Mouse (Mus musculus): ENCODE data around the gene Ptov1.

The Ptov1 gene

DNA sequence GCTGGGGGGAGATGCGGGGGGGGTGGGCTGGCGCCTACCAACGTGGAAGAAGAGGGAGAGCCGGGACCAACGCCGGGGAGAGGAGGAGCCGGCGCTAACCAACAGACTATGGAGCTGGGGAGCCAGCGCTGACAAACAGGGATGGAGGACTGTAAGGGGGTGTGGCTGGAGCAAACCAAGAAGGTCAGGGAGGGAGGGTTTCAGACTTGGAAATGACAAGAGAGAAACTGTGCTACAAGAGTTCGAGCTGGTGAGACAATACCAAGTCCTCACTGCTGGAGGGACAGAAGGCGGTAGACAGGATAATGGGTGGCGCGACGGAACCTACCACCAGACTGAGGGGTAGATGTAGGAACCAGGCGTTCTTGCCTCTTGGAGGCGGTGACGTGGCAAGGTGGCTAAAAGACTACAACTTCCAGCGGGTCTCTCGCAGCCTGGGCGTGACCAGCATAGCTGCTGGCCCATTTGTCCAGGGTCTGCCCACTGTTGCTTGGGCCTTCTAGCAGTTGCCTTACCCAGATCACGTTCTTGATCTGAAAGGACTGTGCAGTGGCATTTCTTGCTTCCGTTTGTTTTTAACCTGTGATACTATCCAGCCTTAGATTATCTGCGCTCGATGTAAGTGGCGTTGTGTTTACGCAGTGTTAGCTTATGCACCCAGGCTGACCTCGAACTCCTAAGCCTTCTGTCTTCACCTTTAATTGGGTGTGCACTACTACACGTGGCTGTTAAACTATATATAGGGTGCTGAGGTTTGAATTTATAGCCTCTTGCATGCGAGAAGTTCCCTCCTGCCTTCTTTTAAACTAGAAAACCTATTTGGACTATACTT lies at the start of gene Ptov1:
Gene Ptov1 (minus strand): TSS at position 92 of the 832 bp plus-strand sequence.
- DNase-seq (ENCODE audit: low spot score) = peak; percentile 95

DNA sequence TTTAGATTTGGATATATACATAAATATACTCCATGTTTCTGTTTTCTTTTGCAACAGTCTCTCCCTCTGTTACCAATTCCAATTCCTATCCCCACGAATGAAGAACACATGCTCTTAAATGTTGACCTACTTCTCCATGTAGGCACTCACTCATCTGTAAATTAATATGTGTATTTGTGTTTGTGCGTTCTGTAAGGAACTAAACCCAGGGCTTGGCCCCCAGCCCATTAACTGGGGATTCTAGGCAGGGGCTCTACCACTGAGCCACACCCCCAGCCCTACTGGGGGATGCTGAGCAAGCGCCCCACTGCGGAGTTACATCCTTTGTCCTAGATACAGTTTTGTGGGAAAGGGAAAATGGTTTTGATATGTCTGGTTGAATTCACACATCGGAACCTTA lies 49.5 kb upstream of the Ptov1 start:
- no peak for DNase-seq (ENCODE audit: low spot score)

DNA sequence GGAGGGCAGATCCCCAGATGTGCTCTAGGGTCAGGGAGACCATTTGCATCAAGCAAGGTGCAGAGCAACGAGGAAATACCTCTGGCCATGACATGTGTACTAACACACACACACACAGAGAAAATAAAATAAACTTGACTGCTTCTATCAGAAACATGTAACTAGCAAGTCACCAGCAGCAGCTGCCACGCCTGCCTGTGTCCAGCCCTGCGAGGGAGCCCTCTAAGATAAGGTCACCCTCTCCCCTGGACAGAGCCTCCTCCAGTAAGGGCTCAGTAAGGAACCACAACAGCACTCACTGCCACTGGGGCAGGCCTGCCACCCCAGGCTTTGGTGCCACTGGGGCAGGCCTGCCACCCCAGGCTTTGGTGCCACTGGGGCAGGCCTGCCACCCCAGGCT lies 48.6 kb upstream of the Ptov1 start:
- peak; percentile 3 for DNase-seq (ENCODE audit: low spot score)

DNA sequence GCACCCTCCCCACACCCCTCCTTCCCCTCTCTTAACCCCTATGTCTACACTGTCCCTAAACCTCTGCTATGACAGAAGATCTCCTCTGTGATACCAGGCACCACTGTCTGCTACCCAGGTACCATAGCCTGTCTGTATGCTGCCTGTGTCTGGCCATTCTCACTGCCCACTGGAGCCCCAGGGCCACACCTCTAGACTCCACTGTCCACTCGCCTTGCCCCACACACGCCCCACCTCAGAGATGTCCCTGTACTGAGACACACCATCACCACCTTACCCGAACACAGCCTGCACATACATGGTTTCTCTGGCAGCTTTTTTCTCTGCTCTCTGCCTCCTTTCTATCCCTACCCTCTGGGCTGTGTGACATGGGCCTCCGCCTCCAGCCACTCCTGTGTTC lies 47.3 kb upstream of the Ptov1 start:
- no peak for DNase-seq (ENCODE audit: low spot score)

DNA sequence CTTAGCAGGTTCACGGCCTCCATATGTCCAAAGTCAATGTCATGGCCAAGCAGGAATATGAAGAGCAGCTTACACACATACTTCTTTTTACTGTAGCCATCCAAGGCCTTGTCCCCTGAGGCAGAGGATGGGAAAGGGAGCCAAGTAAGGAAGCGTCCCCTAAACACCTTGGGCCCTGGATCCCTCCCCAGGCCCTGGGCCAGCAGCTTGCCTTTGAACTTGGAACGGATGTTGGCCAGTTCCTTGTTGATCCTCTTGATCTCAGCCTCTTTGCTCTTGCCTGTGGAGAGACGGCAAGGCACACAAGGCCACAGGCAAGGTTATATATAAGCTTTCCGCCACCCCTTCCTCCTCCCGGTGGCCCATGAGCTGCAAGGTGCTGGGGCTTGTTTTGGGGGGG lies 46.6 kb upstream of the Ptov1 start:
- no peak for DNase-seq (ENCODE audit: low spot score)

DNA sequence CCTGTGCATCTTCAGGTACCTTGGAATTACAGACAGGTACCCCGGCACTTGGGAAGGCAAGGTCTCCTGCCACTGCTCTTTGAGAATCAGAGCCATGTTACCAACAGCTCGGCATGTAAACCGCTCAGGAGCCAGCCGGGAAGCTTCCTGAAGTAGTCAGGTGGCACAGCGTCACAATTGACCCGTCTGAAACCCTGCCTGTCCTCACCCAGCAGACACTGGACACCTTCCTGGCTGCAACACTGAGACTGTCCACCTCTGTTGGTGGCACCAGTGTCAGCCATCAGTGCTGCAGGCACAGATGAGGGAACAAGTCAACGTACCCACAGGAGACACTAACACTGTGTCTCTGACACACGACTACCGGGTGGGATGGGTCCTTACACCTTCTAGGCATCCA lies 45.7 kb upstream of the Ptov1 start:
- no peak for DNase-seq (ENCODE audit: low spot score)

DNA sequence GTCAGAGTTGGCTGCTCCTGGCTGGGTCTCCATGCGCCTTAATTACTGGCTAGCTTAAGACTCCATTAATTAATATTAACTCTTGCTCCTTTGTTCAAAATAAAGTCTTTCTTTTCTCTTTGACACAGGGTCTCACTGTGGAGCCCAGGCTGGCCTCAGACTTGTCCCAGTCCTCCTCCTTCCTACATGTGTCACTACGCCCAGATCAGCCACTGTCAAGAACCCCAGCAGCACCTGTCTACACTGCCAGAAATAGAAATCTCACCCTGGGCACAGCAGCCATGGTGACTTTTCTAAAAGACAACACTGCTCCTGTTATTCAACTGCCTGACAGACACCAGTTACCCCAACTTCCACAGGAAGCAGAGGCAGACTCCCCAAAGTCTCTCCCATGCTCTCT lies 44.8 kb upstream of the Ptov1 start:
- DNase-seq (ENCODE audit: low spot score) = no peak

DNA sequence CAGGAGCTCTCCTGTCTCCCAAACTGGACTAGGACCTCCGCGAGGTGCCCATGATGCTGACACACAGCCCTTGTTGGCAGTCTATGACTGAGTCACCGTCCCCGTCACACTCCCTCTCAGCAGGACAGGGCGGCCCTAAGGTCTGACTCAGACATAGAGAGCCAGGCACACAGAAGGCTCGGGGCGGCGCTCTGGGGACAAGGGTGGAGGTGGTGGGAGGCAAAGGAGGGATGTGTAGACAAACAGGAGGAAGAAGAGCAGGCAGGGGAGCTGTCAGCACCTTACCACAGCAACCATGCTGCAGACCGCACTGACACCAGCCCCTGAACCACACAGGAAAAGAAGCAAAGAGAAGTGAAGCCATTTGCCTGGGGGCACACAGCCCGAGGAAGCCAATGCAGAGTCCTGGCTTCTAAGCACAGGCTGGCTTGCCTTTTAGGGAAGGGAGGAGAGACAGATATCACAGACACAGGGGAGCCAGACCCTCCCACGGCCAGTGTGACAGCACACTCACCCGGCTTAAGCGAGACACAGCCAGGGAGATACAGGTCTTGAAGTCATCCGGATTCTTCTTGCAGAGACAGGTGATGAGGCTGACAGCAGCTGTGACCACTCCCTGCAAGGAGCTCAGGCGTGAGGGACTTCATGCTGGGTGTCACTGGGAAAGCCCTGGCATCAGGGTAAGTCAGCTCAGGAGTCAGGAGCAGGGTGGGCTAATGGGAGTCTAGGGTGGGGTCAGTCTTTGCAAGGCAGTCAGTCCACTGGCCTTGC lies 39.3 kb upstream of the Ptov1 start:
- no peak for DNase-seq (ENCODE audit: low spot score)

DNA sequence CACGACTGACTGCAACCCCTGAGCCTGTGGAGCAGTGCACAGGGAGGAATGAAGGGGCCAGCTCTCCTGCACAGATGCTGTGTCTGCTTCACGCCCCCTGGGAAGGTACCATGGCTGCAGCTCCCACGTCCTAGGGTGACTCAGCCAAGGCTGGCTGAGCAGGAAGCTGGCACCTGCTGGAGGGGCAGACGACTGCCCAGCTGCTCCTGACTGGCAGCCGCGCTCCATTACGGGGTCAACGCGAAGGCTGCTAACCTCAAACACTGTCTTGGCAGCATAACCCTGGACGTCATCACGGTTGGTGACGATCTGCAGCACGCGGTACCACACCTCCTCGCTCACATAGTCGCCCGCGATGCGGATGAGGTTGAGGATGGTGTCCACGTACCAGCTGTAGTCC lies 35.8 kb upstream of the Ptov1 start:
- no peak for DNase-seq (ENCODE audit: low spot score)

DNA sequence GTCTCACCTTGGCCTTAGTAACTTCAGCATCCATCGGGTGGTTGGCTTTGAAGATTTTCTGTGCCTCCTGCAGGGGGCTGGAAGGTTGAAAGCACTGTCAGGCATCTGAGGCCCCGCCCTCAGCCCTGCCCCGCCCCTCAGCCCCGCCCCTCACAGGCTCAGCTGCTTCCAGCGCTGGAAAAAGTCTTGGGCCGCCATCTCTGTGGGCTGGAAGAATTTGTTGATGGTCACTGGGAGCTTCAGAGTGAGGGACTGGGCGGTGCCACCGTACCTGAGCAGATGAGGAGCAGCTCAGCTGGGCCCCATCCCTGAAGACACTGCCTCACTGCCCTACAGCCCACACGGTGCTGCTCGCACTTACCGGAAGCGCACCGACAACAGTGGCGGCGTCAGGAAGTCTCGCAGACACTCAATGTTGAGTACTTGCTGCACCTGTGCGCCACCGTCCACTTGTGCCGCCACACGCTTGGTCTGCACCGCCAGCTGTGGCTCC lies 31.7 kb upstream of the Ptov1 start:
- peak; percentile 66 for DNase-seq (ENCODE audit: low spot score)

DNA sequence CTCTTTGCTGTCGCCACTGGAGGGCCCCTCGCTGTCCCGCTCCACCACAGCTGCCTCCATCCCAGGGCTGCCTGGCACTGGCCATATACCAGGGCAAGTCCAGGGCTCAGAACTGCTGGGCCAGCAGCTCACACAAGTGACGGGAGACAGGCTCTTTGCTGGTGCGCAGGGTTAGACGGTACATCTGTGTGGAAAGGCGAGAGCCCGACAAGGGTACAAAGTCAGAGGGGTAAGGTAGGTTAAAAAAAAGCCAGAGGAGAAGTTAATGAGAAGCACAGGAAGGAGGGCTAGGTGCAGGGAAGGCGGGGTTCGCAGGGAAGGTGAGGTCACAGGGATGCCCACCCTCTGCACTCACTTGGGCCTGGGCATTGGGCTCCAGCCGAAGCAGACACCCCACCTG lies 31.0 kb upstream of the Ptov1 start:
- no peak for DNase-seq (ENCODE audit: low spot score)

DNA sequence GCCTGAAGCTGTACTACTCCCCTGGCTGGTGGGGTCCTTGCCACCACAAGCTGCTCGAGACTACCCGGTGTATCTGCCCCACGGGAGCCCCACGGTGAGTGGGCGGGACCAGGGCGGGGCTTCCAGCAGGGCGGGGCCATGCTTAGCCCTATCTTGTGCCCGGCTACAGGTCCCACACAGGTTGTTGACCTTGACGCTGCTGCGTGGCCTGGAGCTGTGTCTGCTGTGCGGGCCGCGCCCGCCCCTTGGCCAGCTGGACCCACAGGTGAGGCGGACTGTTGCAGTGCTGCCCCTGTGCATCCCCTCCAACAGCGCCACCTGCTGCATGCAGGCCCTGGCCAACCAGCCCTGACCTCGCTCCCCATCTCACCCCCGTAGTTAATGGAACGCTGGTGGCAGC lies 29.0 kb upstream of the Ptov1 start:
- DNase-seq (ENCODE audit: low spot score) = peak; percentile 40

DNA sequence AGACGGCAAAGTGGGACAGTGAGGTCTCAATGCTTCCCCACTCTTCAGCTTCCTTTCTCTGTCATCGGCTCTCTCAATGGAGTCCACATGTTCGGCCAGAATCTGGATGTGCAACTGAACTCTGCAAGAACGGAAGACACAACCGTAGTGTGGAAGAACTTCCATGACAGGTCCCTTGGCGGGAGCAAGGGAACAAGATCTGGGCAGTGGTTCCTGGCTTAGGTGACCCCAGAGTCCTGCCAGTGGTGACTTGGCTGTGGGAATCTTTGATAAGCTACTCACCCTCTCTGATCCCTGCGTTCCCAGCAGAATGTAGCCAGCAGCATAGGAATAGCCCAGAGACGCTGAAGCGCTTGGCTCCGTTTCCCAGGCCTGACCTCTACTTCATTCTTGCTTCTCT lies 26.9 kb upstream of the Ptov1 start:
- DNase-seq (ENCODE audit: low spot score) = no peak

DNA sequence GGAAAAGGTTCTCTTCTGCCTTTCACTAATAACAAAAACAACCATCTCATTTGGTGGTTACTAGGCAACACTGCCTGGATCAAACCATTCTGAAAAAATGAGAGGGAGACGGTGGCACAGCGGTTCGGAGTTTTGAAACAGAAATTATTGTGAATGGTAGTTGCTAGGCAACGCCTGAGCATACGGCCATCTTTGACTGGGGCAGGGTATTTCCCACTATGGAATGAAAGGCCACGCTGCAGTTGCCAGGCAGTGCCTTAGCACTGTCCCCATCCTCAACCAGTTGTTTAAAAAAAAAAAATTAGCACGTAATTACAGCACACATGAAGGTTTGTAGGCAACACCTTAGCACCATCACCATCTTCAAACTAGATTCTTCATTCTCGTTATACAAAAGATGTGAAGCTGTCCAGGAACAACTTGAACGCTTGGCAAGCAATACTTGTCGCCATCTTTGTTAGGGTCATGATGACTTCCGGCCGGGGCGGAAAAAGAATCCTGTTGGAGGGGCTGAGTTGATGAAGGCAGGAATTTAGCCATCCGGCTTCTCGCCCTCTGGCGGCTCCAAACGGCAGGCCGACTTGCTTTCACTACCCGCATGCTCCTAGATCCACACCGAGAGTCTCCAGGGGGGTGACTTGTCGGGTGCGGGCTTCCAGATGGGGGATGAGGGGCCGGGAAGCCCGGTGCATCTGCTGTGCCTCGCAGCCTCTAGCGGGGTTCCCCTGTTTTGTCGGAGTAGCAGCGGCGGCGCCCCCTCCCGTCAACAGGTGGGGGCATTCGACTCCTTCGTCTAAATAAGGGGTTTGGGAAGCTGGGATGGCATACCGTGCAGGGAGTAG lies 26.2 kb upstream of the Ptov1 start, which contains the start of gene Fuz:
Gene Fuz (plus strand): TSS at position 487 of the 842 bp plus-strand sequence.
- DNase-seq (ENCODE audit: low spot score) = peak; percentile 93

DNA sequence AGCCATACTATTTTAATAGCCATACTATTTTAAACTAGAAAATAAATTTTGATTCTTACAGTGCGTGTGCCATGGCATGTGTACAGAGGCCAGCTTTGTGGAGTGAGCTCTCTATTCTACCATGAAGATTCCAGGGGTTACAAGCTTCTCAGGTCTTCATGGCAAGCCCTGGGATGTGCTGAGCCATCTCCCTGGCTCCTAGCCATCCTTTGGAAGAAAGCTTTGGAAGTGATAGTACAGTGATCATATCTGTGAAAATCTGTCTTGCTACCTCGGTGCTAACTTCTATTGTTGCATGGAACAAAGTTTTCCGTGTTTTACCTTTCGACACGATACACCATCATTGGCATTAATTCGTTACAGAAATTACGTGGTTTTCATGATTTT lies 25.6 kb upstream of the Ptov1 start:
- DNase-seq (ENCODE audit: low spot score) = no peak

DNA sequence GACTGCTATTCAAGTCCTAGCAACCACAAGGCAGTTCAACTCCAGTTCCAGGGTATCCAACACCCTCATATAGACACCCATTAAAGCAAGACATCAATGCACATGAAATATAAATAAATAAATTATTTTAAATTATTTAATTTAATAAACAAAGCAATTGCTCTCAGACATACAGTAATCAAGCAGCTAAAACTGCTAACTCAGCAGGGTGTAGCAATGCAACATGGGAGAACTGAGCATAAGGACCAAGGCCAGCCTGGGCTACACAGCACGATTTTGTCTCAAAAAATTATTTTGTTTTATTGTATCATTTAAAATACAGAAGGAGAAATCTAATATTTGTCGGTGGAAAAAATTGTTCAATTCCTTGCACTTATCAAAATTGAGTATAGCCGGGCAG lies 24.6 kb upstream of the Ptov1 start:
- DNase-seq (ENCODE audit: low spot score) = no peak

DNA sequence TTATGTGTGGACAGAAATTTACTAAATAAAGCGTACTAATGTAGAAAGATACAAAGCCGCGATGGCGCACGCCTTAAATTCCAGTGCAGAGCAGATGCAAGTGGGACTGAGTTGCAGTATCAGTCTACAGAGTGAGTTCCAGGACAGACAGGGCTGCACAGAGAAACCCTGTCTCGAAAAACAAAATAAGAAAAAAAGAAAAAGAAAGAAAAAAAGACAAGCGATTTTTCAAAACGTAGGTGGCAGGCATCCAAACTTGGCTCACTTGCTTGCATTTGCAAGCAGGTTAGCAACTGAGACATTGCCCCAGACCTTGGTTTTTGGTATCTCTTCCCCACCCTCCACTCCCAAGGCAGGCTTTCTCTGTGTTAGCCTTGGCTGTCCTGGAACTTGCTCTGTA lies 23.6 kb upstream of the Ptov1 start:
- DNase-seq (ENCODE audit: low spot score) = no peak

DNA sequence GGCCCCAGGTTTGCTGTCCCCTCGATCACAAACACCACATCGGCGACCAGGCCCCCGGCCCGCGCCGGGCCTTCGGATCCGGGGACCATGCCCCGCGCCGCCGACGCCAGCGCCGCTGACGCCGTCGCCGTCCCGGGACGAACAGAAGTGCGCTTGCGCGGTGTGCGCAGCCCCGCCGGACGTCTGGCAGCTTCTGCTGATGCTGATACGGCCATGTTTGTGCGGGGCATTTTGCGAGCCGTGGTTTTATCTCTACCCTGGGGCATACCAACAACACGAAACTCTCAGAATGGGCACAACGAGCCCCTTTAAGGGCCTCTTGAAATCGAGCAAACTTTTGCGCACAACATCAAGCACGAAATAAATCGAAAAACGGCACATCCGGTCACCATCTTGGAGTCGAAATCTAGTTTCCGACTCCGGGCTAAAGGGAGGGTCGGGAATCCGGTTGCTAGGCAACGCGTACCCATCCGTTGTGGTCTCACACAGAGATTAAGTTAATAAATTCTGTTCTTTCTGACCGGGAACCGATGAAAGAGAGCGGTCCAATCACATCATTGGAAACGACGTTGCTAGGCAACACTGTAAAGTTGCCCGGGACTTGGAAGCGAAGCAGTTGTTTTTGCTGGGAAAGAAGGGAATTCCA lies 22.8 kb upstream of the Ptov1 start, which contains the start of gene Med25:
Gene Med25 (minus strand): TSS at position 437 of the 646 bp plus-strand sequence.
- peak; percentile 98 for DNase-seq (ENCODE audit: low spot score)

DNA sequence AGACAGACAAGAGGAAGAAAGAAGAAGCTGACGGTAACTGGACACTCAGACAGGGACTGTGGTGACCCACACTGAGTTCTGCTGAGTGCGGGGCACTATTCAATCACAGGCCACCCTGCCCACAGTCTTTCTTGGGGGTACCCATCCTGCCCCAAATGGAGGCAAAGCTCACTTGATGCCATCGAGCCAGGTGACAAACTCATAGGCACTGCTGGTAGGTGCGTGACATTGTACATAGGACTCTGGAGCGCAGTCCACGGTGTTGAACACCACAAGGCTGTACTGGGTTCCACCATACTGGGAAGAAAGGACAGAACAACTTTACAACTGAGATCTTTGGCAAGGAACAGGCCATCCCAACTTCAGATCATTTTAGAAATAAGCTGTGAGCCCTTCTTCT lies 22.0 kb upstream of the Ptov1 start:
- DNase-seq (ENCODE audit: low spot score) = no peak

DNA sequence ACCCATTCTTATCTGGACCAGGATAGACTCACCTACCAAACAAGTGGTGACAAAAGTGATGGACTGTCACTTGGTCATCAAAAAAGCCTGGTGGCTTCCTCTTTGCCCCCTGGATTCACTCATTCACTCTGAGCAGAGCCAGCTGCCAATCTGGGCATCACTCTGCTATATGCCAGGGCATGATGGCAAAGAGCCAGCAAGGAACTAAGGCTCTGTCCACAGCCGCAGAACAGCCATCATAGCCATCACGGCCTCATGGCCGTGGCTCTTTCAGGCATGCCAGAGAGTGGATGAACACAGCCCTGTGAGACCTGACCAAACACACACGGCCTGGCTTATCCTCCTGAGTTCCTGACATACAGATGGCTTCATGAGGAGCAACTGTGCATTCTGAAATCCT lies 21.1 kb upstream of the Ptov1 start:
- no peak for DNase-seq (ENCODE audit: low spot score)

DNA sequence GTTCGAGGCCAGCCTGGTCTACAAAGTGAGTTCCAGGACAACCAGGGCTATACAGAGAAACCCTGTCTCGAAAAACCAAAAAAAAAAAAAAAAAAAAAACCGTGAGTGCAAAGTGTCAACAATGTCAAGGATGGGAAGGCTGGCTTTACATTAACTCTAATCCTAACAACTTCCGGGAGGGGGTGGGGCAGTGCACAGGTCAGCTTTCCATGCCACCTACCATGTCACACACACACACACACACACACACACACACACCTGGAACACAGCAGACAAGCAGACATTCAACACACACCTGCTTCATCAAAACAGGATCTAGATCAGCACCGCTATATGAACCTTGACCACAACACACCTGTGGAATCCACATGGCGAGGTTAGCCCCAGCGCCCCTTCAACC lies 20.6 kb upstream of the Ptov1 start:
- no peak for DNase-seq (ENCODE audit: low spot score)
